ENCODE assay signal across 17 mouse cellular contexts in genomic region chr5:43845083-43845482, GRCm38 (mm10). TPM values are rescaled to one million over a fixed set of nuclear protein-coding genes. Genes with fewer than 3 reads are reported as not detected.
"Had no signal": no experiment of that assay in that cellular context is flagged by ENCODE, and none has a peak within 500 bp of the region (broad histone marks: within the 10 kb centered on the region; RNA-seq: fewer than 3 reads in every experiment).

No protein-coding gene starts in this region.

- H3K4me3 ChIP-seq: limb, embryonic 15.5 days; liver, embryonic 12.5 days; midbrain, embryonic 10.5 days; midbrain, embryonic 15.5 days; neural tube, embryonic 13.5 days had no signal

- H3K4me1 ChIP-seq: limb, embryonic 15.5 days; midbrain, embryonic 15.5 days; neural tube, embryonic 13.5 days had no signal

- H3K27ac ChIP-seq: kidney, postnatal 0 days; limb, embryonic 15.5 days; liver, embryonic 12.5 days; midbrain, embryonic 10.5 days; midbrain, embryonic 15.5 days; neural tube, embryonic 13.5 days had no signal

- H3K9ac ChIP-seq: limb, embryonic 15.5 days; liver, embryonic 12.5 days; lung, embryonic 14.5 days; midbrain, embryonic 15.5 days; neural tube, embryonic 13.5 days had no signal

- H3K4me2 ChIP-seq: limb, embryonic 15.5 days; liver, embryonic 12.5 days; lung, embryonic 14.5 days; midbrain, embryonic 15.5 days; neural tube, embryonic 13.5 days had no signal

- ATAC-seq: liver, embryonic 12.5 days; midbrain, embryonic 15.5 days had no signal

- H3K36me3 ChIP-seq: limb, embryonic 15.5 days; liver, embryonic 12.5 days; midbrain, embryonic 10.5 days; midbrain, embryonic 15.5 days; neural tube, embryonic 13.5 days had no signal

- H3K9me3 ChIP-seq: limb, embryonic 15.5 days; midbrain, embryonic 15.5 days; neural tube, embryonic 13.5 days had no signal

- DNase-seq: kidney, postnatal 36 days; layer of hippocampus, adult 9-11 months; lung, embryonic 14.5 days; lung, postnatal 10 days; lung, postnatal 4 days; retina, postnatal 1 day; right cerebral cortex, postnatal 25 days; thymus, postnatal 4 days had no signal

- H3K27me3 ChIP-seq: limb, embryonic 15.5 days; liver, embryonic 12.5 days; midbrain, embryonic 15.5 days; neural tube, embryonic 13.5 days had no signal

RNA-seq across cellular contexts. Expression of gene Bst1, which starts 26.4 kb away (rescaled TPM):
- total RNA-seq: layer of hippocampus, postnatal 36 days; left cerebral cortex, adult 8-10 months had no signal
- polyA plus RNA-seq: limb, embryonic 11.5 days; midbrain, embryonic 10.5 days; midbrain, embryonic 15.5 days had no signal
